ENCODE assay signal across 1 mouse cellular context in genomic region chr5:43107436-43108259, GRCm38 (mm10).
TF ChIP-seq lines count a peak whose summit lies in the region.

No protein-coding gene starts in this region.

TF ChIP-seq in MEL, 35 proteins besides CTCF, POLR2A, EP300 and RAD21 (continued from another document):
- TF ChIP-seq ETS1 (IDR thresholded peaks at IDR 0.05; ENCODE audit: low read depth, low read length) (peak; percentile 81), MXI1 (IDR thresholded peaks at IDR 0.05; ENCODE audit: low read depth, low read length) (no peak), CHD2 (IDR thresholded peaks at IDR 0.05; ENCODE audit: low read length) (no peak; the same call in 1 of the 2 replicates)
